Mouse (Mus musculus) stomach, embryonic 15.5 days (tissue): ENCODE measurements around the gene Rsbn1l. TPM values are rescaled to one million over a fixed set of nuclear protein-coding genes. Genes with fewer than 3 reads are reported as not detected.
"Not testable (repeated sequence)": the region's sequence is repeated elsewhere in the genome, so short reads cannot be mapped to it uniquely, and the experiment has no call there.

Source experiments
- ATAC-seq: fragments of 200-750 bp; cut with Nextera tagmentation; 2 replicates; pipeline ENCODE4 v1.8.0; 2017; ENCODE audit warnings: low read depth, moderate number of reproducible peaks, moderate TSS enrichment; ENCODE audit not compliant: insufficient read depth, low FRiP score
- H3K27ac ChIP-seq: fragments of 300-500 bp; sonication (generic); 2 replicates; pipeline ENCODE4 v1.5.1; 2015; ENCODE audit warnings: mild to moderate bottlenecking, inconsistent platforms
- H3K27me3 ChIP-seq: fragments of 300-500 bp; sonication (generic); replicated peaks from 2 replicates; pipeline ENCODE4 v1.6.1; 2015; ENCODE audit warnings: inconsistent platforms
- H3K36me3 ChIP-seq: fragments of 300-500 bp; sonication (generic); 2 replicates; pipeline ENCODE4 v1.6.1; 2015; ENCODE audit warnings: inconsistent platforms
- H3K4me1 ChIP-seq: fragments of 300-500 bp; sonication (generic); 2 replicates; pipeline ENCODE4 v1.6.1; 2015; ENCODE audit warnings: inconsistent platforms
- H3K4me2 ChIP-seq: fragments of 300-500 bp; sonication (generic); 2 replicates; pipeline ENCODE4 v1.6.1; 2015; ENCODE audit warnings: mild to moderate bottlenecking, inconsistent platforms
- H3K4me3 ChIP-seq: fragments of 300-500 bp; sonication (generic); replicated peaks from 2 replicates; pipeline ENCODE4 v1.5.1; 2015; ENCODE audit warnings: inconsistent platforms
- H3K9ac ChIP-seq: fragments of 300-500 bp; sonication (generic); 2 replicates; pipeline ENCODE4 v1.6.1; 2015; ENCODE audit warnings: inconsistent platforms
- H3K9me3 ChIP-seq: fragments of 300-500 bp; sonication (generic); 2 replicates; pipeline ENCODE4 v1.6.1; 2016; ENCODE audit warnings: inconsistent platforms
- WGBS: fragments of 180-500 bp; shearing (Covaris S2); methylation state at CpG from one replicate; pipeline ENCODE4 v1.1.7; 2015; 5-methylcytosine and 5-hydroxymethylcytosine counted together
- polyA plus RNA-seq: library from polyadenylated mRNA; unstranded; fragments of >200 nt; fragmentation: Nextera tagmentation; extraction: Ambion mirVana; gene quantifications from 2 replicates; pipeline ENCODE4 v1.2.1, GENCODE M21; 2015

Gene Rsbn1l
- polyA plus RNA-seq, 1 experiment from 2014 or later, result 5.2 TPM

DNA sequence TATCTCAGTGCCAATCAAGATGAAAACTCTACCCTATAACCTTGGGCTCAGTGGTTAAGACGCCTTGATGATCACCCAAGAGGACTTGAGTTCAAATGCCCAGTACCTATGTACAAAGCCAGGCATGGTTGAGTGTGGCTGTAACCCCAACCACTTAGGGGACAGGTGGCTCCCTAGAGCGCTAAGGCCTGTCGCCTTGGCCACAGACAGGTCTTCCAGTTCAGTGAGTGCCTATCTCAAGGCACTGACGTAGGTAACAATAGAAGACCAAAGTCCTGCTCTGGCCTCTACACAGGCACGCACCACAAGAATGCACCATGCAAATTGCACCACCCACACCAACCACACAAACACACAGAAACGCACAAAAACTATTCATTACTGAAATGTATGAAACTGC is 9.3 kb downstream of the Rsbn1l start:
- H3K4me2 ChIP-seq, result no peak overlapping the region
- H3K27ac ChIP-seq, result no peak overlapping the region
- no peaks in the 10 kb centered on the region for H3K36me3 ChIP-seq
- WGBS, result 87% methylated on average over 6 of the region's 6 CpGs
- no peaks in the 10 kb centered on the region for H3K27me3 ChIP-seq
- H3K4me3 ChIP-seq, result no peak overlapping the region
- no peak for ATAC-seq
- H3K9me3 ChIP-seq, result no peaks in the 10 kb centered on the region
- peaks cover 4% of the 10 kb centered on the region; the same call in 1 of the 2 replicates for H3K4me1 ChIP-seq
- no peak overlapping the region for H3K9ac ChIP-seq

- no peaks in the 10 kb centered on the region; the same call in 1 of the 2 replicates for H3K36me3 ChIP-seq
- H3K4me3 ChIP-seq, result no peak overlapping the region
- H3K27me3 ChIP-seq, result no peaks in the 10 kb centered on the region
- no peak overlapping the region for H3K27ac ChIP-seq
- H3K4me2 ChIP-seq, result no peak overlapping the region
- H3K9me3 ChIP-seq, result no peaks in the 10 kb centered on the region
- H3K9ac ChIP-seq, result no peak overlapping the region
- H3K4me1 ChIP-seq, result peaks cover 4% of the 10 kb centered on the region; the same call in 1 of the 2 replicates
- no peak for ATAC-seq
- WGBS, result 66% methylated on average over 13 of the region's 13 CpGs
Measured at GRCm38 (mm10) chr5:20944961-20945748, 11.0 kb downstream of the Rsbn1l start.

DNA sequence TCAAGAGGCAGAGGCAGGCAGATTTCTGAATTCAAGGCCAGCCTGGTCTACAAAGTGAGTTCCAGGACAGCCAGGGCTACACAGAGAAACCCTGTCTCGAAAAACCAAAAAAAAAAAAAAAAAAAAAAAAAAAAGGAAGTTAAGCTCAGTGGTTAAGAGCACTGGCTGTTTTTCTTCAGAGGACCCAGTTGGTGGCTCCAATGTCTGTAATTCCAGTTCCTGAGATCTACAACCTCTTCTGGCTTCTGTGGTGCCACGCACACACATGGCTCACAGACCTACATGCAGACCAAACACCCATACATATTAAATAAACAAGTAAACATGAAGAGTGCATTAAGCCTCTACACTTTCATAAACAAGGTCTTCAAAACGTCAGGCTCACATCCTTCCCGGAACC is 12.4 kb downstream of the Rsbn1l start:
- not testable (repeated sequence) for H3K27ac ChIP-seq, H3K9me3 ChIP-seq, H3K4me3 ChIP-seq, ATAC-seq, H3K4me2 ChIP-seq, H3K27me3 ChIP-seq, H3K9ac ChIP-seq, H3K4me1 ChIP-seq, H3K36me3 ChIP-seq
- 67% methylated on average over 3 of the region's 4 CpGs for WGBS

DNA sequence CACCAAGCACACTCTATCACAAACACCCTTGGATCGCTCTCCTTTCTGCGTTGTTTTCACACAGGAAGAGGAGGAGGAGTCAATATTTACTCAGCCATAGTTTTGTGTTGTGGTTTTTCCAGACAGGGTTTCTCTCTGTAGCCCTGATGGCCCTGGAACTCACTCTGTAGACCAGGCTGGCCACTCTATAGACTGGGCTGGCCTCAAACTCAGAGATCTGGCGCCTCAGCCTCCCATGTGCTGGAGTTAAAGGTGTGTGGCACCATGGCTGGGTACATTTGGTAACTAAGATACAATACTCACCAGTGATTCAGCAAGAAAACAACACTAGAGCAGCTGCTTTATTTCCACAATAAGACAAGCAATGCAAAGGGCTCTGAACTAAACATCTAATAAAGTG is 13.7 kb downstream of the Rsbn1l start:
- Histone ChIP-seq H3K36me3 (no peaks in the 10 kb centered on the region; the same call in 1 of the 2 replicates), H3K4me1 (peaks cover 7% of the 10 kb centered on the region; the same call in 1 of the 2 replicates), H3K4me2 (no peak overlapping the region), H3K9ac (no peak overlapping the region), H3K4me3 (no peak overlapping the region), H3K9me3 (no peaks in the 10 kb centered on the region), H3K27ac (no peak overlapping the region), H3K27me3 (no peaks in the 10 kb centered on the region)
- no peak for ATAC-seq
- 71% methylated on average over 3 of the region's 3 CpGs for WGBS

DNA sequence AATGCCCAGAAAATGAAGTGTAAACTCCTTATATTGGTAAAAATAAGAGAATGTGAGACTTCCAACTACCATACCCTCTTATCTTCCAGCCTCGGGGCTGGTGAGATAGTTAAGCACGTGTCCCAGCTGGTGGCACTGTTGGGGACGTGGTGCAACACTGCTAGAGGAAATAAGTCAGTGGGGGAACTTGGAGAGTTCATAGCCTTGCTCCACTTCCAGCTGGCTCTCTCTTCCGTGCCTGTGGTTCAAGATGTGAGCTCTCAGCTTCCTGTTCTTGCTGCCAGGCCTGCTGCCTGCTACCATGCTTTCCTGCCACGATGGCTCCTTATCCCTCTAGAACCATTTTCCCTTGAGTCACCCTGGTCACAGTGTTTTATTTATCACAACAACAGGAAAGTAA is 15.0 kb downstream of the Rsbn1l start:
- H3K27ac ChIP-seq, result no peak overlapping the region; the same call in 1 of the 2 replicates
- 0 out of 2 replicates have a peak, but pooled peaks have one; percentile 60 for ATAC-seq
- H3K9me3 ChIP-seq, result no peaks in the 10 kb centered on the region
- H3K4me3 ChIP-seq, result no peak overlapping the region
- H3K9ac ChIP-seq, result no peak overlapping the region
- peaks cover 7% of the 10 kb centered on the region; the same call in 1 of the 2 replicates for H3K4me1 ChIP-seq
- WGBS, result 41% methylated on average over 5 of the region's 5 CpGs
- H3K4me2 ChIP-seq, result no peak overlapping the region
- no peaks in the 10 kb centered on the region for H3K27me3 ChIP-seq
- no peaks in the 10 kb centered on the region; the same call in 1 of the 2 replicates for H3K36me3 ChIP-seq

GRCm38 (mm10) chr5:20940696-20941095 is 15.5 kb downstream of the Rsbn1l start:
- no peak overlapping the region for H3K4me3 ChIP-seq
- H3K9ac ChIP-seq, result no peak overlapping the region
- H3K4me2 ChIP-seq, result no peak overlapping the region
- peaks cover 7% of the 10 kb centered on the region; the same call in 1 of the 2 replicates for H3K4me1 ChIP-seq
- H3K27ac ChIP-seq, result no peak overlapping the region
- ATAC-seq, result no peak
- H3K27me3 ChIP-seq, result no peaks in the 10 kb centered on the region
- H3K36me3 ChIP-seq, result no peaks in the 10 kb centered on the region; the same call in 1 of the 2 replicates
- WGBS, result 79% methylated on average over 4 of the region's 4 CpGs
- H3K9me3 ChIP-seq, result no peaks in the 10 kb centered on the region

DNA sequence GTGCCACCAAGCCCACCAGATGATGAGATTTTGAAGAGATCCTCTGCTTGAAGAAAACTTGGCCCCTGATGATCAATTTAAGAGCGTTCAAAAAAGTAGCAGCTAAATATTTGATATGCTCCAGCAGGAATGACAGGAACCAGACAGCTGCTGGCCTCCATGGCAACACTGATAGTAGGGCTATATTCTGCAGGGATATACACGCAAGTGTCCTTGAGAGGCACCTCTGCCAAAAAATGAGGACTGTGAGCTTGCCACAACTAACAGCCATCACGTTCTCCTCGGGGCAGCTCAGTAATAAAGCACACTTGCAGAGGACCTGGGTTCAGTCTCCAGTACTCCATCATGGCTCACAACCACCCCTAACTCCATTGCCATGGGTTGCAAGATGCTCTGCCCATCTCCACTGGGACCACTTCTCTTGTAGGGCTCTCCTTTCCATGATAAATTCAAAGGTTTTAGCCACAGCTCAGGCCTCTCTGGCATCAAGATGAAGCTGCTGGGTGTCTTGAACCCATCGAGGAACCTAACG is 16.1 kb downstream of the Rsbn1l start:
- Histone ChIP-seq H3K9ac (no peak overlapping the region), H3K4me3 (no peak overlapping the region), H3K27ac (no peak overlapping the region), H3K4me2 (no peak overlapping the region), H3K9me3 (no peaks in the 10 kb centered on the region), H3K36me3 (no peaks in the 10 kb centered on the region; the same call in 1 of the 2 replicates), H3K4me1 (peaks cover 7% of the 10 kb centered on the region; the same call in 1 of the 2 replicates), H3K27me3 (no peaks in the 10 kb centered on the region)
- WGBS, result 75% methylated on average over 6 of the region's 6 CpGs
- no peak for ATAC-seq

GRCm38 (mm10) chr5:20938523-20938922 is 17.7 kb downstream of the Rsbn1l start:
- 63% methylated on average over 5 of the region's 5 CpGs for WGBS
- no peak for ATAC-seq
- Histone ChIP-seq H3K9me3 (no peaks in the 10 kb centered on the region), H3K4me2 (no peak overlapping the region), H3K4me1 (peaks cover 7% of the 10 kb centered on the region; the same call in 1 of the 2 replicates), H3K9ac (no peak overlapping the region), H3K36me3 (no peaks in the 10 kb centered on the region; the same call in 1 of the 2 replicates), H3K27me3 (no peaks in the 10 kb centered on the region), H3K27ac (no peak overlapping the region), H3K4me3 (no peak overlapping the region)

DNA sequence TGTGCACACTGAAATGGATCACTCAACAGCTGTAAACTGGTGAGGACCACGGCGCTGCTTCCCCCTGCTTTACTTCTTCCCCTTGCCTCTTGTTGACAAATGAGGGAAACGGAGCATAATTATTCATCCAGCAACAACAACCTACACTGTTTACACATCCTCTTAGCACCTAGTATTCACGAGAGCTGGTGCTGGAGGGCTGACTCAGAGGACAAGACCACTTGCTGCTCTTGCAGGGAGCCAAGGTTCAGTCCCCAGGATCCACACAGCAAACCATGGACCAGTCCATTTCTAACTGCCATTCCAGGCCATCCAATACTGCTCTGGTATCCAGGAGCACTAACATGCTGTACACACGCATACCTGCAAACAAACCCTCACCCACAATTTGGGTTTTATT is 20.3 kb downstream of the Rsbn1l start:
- no peak overlapping the region for H3K9ac ChIP-seq
- 56% methylated on average over 5 of the region's 5 CpGs for WGBS
- no peak for ATAC-seq
- no peaks in the 10 kb centered on the region; the same call in 1 of the 2 replicates for H3K36me3 ChIP-seq
- H3K9me3 ChIP-seq, result no peaks in the 10 kb centered on the region
- no peaks in the 10 kb centered on the region for H3K27me3 ChIP-seq
- H3K27ac ChIP-seq, result no peak overlapping the region
- no peak overlapping the region for H3K4me3 ChIP-seq
- peaks cover 3% of the 10 kb centered on the region; the same call in 1 of the 2 replicates for H3K4me1 ChIP-seq
- no peak overlapping the region for H3K4me2 ChIP-seq

DNA sequence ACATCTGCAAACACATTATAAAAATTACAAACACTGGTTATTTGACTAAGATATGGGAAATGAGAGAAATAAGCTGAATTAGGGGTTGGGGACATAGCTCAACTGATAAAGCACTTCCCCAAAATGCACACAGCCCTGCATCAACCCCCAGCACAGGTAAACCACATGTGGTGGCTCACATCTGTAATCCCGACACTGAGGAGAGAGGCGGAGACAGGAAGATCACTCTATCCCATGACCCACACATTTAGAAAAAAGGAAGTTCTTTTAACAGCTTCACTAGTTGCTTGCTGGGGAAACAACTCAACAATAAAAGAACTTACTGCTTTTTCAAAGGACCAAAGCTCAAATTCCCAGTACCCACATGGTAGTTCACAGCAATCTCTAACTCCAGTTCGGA is 23.6 kb downstream of the Rsbn1l start:
- H3K4me3 ChIP-seq, result no peak overlapping the region
- H3K27ac ChIP-seq, result no peak overlapping the region
- H3K9me3 ChIP-seq, result no peaks in the 10 kb centered on the region
- no peaks in the 10 kb centered on the region for H3K36me3 ChIP-seq
- H3K4me1 ChIP-seq, result 0 out of 2 replicates have a peak, but pooled peaks cover 4% of the 10 kb centered on the region
- no peak overlapping the region for H3K4me2 ChIP-seq
- ATAC-seq, result no peak
- WGBS, result 75% methylated on average over 3 of the region's 3 CpGs
- no peak overlapping the region for H3K9ac ChIP-seq
- H3K27me3 ChIP-seq, result no peaks in the 10 kb centered on the region

DNA sequence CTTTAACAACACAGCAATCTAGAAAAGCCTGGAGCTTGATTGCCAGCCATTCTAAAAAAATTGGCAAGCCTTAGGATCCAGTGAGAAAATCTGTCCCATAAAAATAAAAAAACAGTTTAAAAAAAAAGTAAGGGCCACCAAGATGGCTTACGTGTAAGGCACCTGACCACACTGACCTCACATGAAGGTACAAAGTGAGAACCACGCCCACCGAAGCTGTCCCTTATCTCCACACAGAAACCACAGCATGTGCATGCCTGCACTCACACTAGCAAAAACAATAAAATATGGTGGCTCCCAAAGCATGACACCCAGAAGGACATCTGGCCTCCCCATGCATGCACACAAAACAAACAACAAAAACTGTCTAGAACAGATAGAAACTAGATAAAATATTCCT is 24.9 kb downstream of the Rsbn1l start:
- 70% methylated on average over 3 of the region's 3 CpGs for WGBS
- Histone ChIP-seq H3K36me3 (no peaks in the 10 kb centered on the region), H3K27ac (no peak overlapping the region), H3K9me3 (no peaks in the 10 kb centered on the region), H3K4me3 (no peak overlapping the region), H3K4me2 (no peak overlapping the region), H3K9ac (no peak overlapping the region), H3K4me1 (0 out of 2 replicates have a peak, but pooled peaks cover 4% of the 10 kb centered on the region), H3K27me3 (no peaks in the 10 kb centered on the region)
- peak; percentile 56; the same call in 1 of the 2 replicates for ATAC-seq

GRCm38 (mm10) chr5:20930430-20930829 is 25.8 kb downstream of the Rsbn1l start:
- Histone ChIP-seq H3K4me1 (0 out of 2 replicates have a peak, but pooled peaks cover 4% of the 10 kb centered on the region), H3K27me3 (no peaks in the 10 kb centered on the region), H3K4me2 (no peak overlapping the region), H3K4me3 (no peak overlapping the region), H3K9me3 (no peaks in the 10 kb centered on the region), H3K27ac (peak overlapping the region; percentile 36; the same call in 1 of the 2 replicates), H3K9ac (no peak overlapping the region), H3K36me3 (no peaks in the 10 kb centered on the region)
- ATAC-seq, result no peak
